Mouse (Mus musculus): ENCODE measurements around the gene L3mbtl2. TPM values are rescaled to one million over a fixed set of nuclear protein-coding genes. Genes with fewer than 3 reads are reported as not detected.

The L3mbtl2 gene
- polyA plus RNA-seq, 1 experiment from 2014 or later = 13.5 TPM

- Histone ChIP-seq H3K9ac (ENCODE audit: low read depth, low read length) (no peak overlapping the region), H3K4me3 (replicated peaks; ENCODE audit: low read depth, low read length) (no peak overlapping the region), H3K4me1 (replicated peaks; ENCODE audit: insufficient read depth, low read length) (no peaks in the 10 kb centered on the region), H3K27me3 (ENCODE audit: insufficient read depth, low read length) (no peaks in the 10 kb centered on the region), H3K9me3 (replicated peaks; ENCODE audit: low read length) (no peaks in the 10 kb centered on the region), H3K36me3 (ENCODE audit: insufficient read depth, low read length) (peaks cover 23% of the 10 kb centered on the region), H3K4me2 (ENCODE audit: low read length) (no peak overlapping the region), H3K27ac (peak overlapping the region; percentile 36; the same call in 1 of the 2 replicates)
- 86% methylated on average over 13 of the region's 13 CpGs for WGBS
- DNase-seq (ENCODE audit: low spot score) (no peak), ATAC-seq (replicated peaks; ENCODE audit: low FRiP score, low read depth) (no peak)
- no peak for TF ChIP-seq CTCF (IDR thresholded peaks at IDR 0.05; ENCODE audit: low read depth)
Observed at GRCm38 (mm10) chr15:81702306-81703093, 38.8 kb downstream of the L3mbtl2 start.

GRCm38 (mm10) chr15:81703094-81703489, 39.4 kb downstream of the L3mbtl2 start:
- ATAC-seq (replicated peaks; ENCODE audit: low FRiP score, low read depth) = no peak

GRCm38 (mm10) chr15:81708991-81709390, 45.3 kb downstream of the L3mbtl2 start:
- no peak for ATAC-seq (replicated peaks; ENCODE audit: low FRiP score, low read depth)
- no peaks in the 10 kb centered on the region for H3K27me3 ChIP-seq (ENCODE audit: insufficient read depth, low read length)

More at GRCm38 (mm10) chr15:81703094-81703489, 39.4 kb downstream of the L3mbtl2 start:
- Histone ChIP-seq H3K27ac (no peak overlapping the region), H3K9me3 (replicated peaks; ENCODE audit: low read length) (no peaks in the 10 kb centered on the region), H3K9ac (ENCODE audit: low read depth, low read length) (no peak overlapping the region), H3K27me3 (ENCODE audit: insufficient read depth, low read length) (no peaks in the 10 kb centered on the region), H3K4me3 (replicated peaks; ENCODE audit: low read depth, low read length) (no peak overlapping the region), H3K36me3 (ENCODE audit: insufficient read depth, low read length) (peaks cover 23% of the 10 kb centered on the region), H3K4me2 (ENCODE audit: low read length) (no peak overlapping the region), H3K4me1 (replicated peaks; ENCODE audit: insufficient read depth, low read length) (no peaks in the 10 kb centered on the region)
- 78% methylated on average over 3 of the region's 3 CpGs for WGBS
- DNase-seq (ENCODE audit: low spot score) = no peak
- TF ChIP-seq CTCF (IDR thresholded peaks at IDR 0.05; ENCODE audit: low read depth) = no peak

GRCm38 (mm10) chr15:81709686-81710085, 46.0 kb downstream of the L3mbtl2 start:
- no peak for DNase-seq (ENCODE audit: low spot score)
- Histone ChIP-seq H3K27ac (no peak overlapping the region), H3K9ac (ENCODE audit: low read depth, low read length) (no peak overlapping the region), H3K36me3 (ENCODE audit: insufficient read depth, low read length) (peaks cover 61% of the 10 kb centered on the region), H3K9me3 (replicated peaks; ENCODE audit: low read length) (no peaks in the 10 kb centered on the region), H3K4me2 (ENCODE audit: low read length) (no peak overlapping the region), H3K27me3 (ENCODE audit: insufficient read depth, low read length) (no peaks in the 10 kb centered on the region), H3K4me1 (replicated peaks; ENCODE audit: insufficient read depth, low read length) (no peaks in the 10 kb centered on the region), H3K4me3 (replicated peaks; ENCODE audit: low read depth, low read length) (no peak overlapping the region)
- WGBS = 86% methylated on average over 1 of the region's 1 CpGs
- no peak for ATAC-seq (replicated peaks; ENCODE audit: low FRiP score, low read depth)
- no peak for TF ChIP-seq CTCF (IDR thresholded peaks at IDR 0.05; ENCODE audit: low read depth)

More at GRCm38 (mm10) chr15:81708991-81709390, 45.3 kb downstream of the L3mbtl2 start:
- 91% methylated on average over 11 of the region's 11 CpGs for WGBS
- Histone ChIP-seq H3K9ac (ENCODE audit: low read depth, low read length) (no peak overlapping the region), H3K4me3 (replicated peaks; ENCODE audit: low read depth, low read length) (no peak overlapping the region), H3K36me3 (ENCODE audit: insufficient read depth, low read length) (peaks cover 64% of the 10 kb centered on the region), H3K9me3 (replicated peaks; ENCODE audit: low read length) (no peaks in the 10 kb centered on the region), H3K27ac (no peak overlapping the region), H3K4me1 (replicated peaks; ENCODE audit: insufficient read depth, low read length) (no peaks in the 10 kb centered on the region), H3K4me2 (ENCODE audit: low read length) (no peak overlapping the region)
- DNase-seq (ENCODE audit: low spot score) = no peak
- TF ChIP-seq CTCF (IDR thresholded peaks at IDR 0.05; ENCODE audit: low read depth) = no peak

GRCm38 (mm10) chr15:81710801-81711200, 47.1 kb downstream of the L3mbtl2 start:
- WGBS = 80% methylated on average over 4 of the region's 4 CpGs
- Histone ChIP-seq H3K4me1 (replicated peaks; ENCODE audit: insufficient read depth, low read length) (no peaks in the 10 kb centered on the region), H3K4me3 (replicated peaks; ENCODE audit: low read depth, low read length) (no peak overlapping the region), H3K27ac (no peak overlapping the region), H3K9me3 (replicated peaks; ENCODE audit: low read length) (no peaks in the 10 kb centered on the region), H3K36me3 (ENCODE audit: insufficient read depth, low read length) (peaks cover 53% of the 10 kb centered on the region), H3K4me2 (ENCODE audit: low read length) (no peak overlapping the region), H3K9ac (ENCODE audit: low read depth, low read length) (no peak overlapping the region), H3K27me3 (ENCODE audit: insufficient read depth, low read length) (no peaks in the 10 kb centered on the region)
- TF ChIP-seq CTCF (IDR thresholded peaks at IDR 0.05; ENCODE audit: low read depth) = no peak
- no peak for DNase-seq (ENCODE audit: low spot score)
- no peak for ATAC-seq (replicated peaks; ENCODE audit: low FRiP score, low read depth)

GRCm38 (mm10) chr15:81713742-81714141, 50.1 kb downstream of the L3mbtl2 start:
- H3K4me3 ChIP-seq (replicated peaks; ENCODE audit: low read depth, low read length) = no peak overlapping the region
- H3K27me3 ChIP-seq (ENCODE audit: insufficient read depth, low read length) = no peaks in the 10 kb centered on the region
- 65% methylated on average over 6 of the region's 6 CpGs for WGBS
- no peaks in the 10 kb centered on the region for H3K4me1 ChIP-seq (replicated peaks; ENCODE audit: insufficient read depth, low read length)
- H3K27ac ChIP-seq = no peak overlapping the region
- DNase-seq (ENCODE audit: low spot score) (no peak), ATAC-seq (replicated peaks; ENCODE audit: low FRiP score, low read depth) (no peak)
- H3K4me2 ChIP-seq (ENCODE audit: low read length) = no peak overlapping the region
- no peak for TF ChIP-seq CTCF (IDR thresholded peaks at IDR 0.05; ENCODE audit: low read depth)
- H3K9ac ChIP-seq (ENCODE audit: low read depth, low read length) = no peak overlapping the region
- no peaks in the 10 kb centered on the region for H3K9me3 ChIP-seq (replicated peaks; ENCODE audit: low read length)
- H3K36me3 ChIP-seq (ENCODE audit: insufficient read depth, low read length) = peaks cover 63% of the 10 kb centered on the region
